Mouse (Mus musculus): ENCODE data around the gene Abca17. TPM values are rescaled to one million over a fixed set of nuclear protein-coding genes. Genes with fewer than 3 reads are reported as not detected.

Abca17 gene
- 0.13 and 0.31 TPM in 2 replicates for polyA plus RNA-seq (2014; fragmentation: Nextera tagmentation; extraction: Ambion mirVana)

DNA sequence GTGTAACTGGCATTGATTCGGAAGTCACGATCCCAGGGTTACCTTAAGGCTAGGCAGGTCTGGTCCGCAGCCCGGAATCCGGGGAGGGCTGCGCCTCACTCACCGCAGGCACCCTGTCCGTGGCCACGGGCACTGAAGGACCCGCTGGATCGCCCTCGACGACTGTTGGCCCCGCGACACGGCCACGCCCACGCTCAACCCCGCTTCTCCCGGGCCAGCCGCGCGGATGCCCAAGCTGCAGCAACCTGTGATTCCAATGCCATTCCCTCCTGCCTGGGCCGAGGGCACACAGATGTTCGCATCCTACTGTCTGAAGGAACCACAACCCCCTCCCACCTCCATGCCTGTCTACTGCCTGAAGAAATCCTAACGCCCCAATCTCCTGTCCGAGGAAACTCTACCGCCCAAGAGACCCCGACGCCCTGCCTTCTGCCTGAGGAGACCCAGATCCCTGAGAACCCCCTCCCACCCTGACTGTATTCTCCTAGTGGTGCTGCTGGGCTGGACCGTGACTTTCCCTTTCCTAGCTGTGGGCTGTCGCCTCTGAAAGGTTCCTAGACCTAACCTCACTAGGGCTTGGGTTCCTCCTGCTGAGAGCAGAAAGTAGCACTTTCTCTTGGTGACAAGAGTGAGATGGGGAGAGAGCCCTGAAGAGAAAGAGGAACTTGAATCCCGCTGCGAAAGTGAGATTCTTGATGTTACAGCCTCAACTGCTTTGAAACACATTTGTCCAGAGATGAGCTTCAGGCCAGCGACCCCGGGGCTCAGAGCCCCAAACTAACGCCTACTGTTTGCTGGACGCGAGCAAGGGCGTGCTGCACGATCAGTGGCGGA lies at the start of gene Abca17:
Gene Abca17, minus strand, starts transcription at position 143 of the 834 bp plus-strand sequence.
- peak within 1 kb of the TSS; percentile 90 for H3K9ac ChIP-seq (ENCODE audit: low read length)
- peak; percentile 29 for ATAC-seq
- H3K9me3 ChIP-seq (replicated peaks; ENCODE audit: control insufficient read depth, low read length): no peaks in the 10 kb centered on the region
- H3K36me3 ChIP-seq (ENCODE audit: control insufficient read depth, insufficient read depth, low read length): no peaks in the 10 kb centered on the region
- peaks cover 8% of the 10 kb centered on the region; the same call in 1 of the 2 replicates for H3K4me1 ChIP-seq (ENCODE audit: control insufficient read depth, insufficient read depth, low read length)
- DNase-seq (ENCODE audit: low spot score): no peak
- 4% methylated on average over 42 of the region's 42 CpGs for WGBS
- H3K27me3 ChIP-seq (replicated peaks; ENCODE audit: control insufficient read depth, insufficient read depth, low read length): peaks cover 2% of the 10 kb centered on the region; the same call in 1 of the 2 replicates
- H3K27ac ChIP-seq (ENCODE audit: low read depth, low read length): peak within 1 kb of the TSS; percentile 60; the same call in 1 of the 2 replicates
- H3K4me3 ChIP-seq (ENCODE audit: low read depth, low read length): peak within 1 kb of the TSS; percentile 83
- peak within 1 kb of the TSS; percentile 87 for H3K4me2 ChIP-seq (ENCODE audit: low read length)

GRCm38 (mm10) chr17:24394456-24394855 lies 43.6 kb upstream of the Abca17 start:
- Histone ChIP-seq H3K36me3 (ENCODE audit: control insufficient read depth, insufficient read depth, low read length) (peaks cover 47% of the 10 kb centered on the region), H3K9me3 (replicated peaks; ENCODE audit: control insufficient read depth, low read length) (no peaks in the 10 kb centered on the region), H3K4me3 (ENCODE audit: low read depth, low read length) (no peak overlapping the region), H3K4me1 (ENCODE audit: control insufficient read depth, insufficient read depth, low read length) (no peaks in the 10 kb centered on the region), H3K27ac (ENCODE audit: low read depth, low read length) (no peak overlapping the region), H3K9ac (ENCODE audit: low read length) (no peak overlapping the region), H3K27me3 (replicated peaks; ENCODE audit: control insufficient read depth, insufficient read depth, low read length) (no peaks in the 10 kb centered on the region), H3K4me2 (ENCODE audit: low read length) (no peak overlapping the region)
- DNase-seq (ENCODE audit: low spot score) (no peak), ATAC-seq (no peak)
- 92% methylated on average over 7 of the region's 7 CpGs for WGBS

- Histone ChIP-seq H3K9me3 (replicated peaks; ENCODE audit: control insufficient read depth, low read length) (no peaks in the 10 kb centered on the region), H3K27ac (ENCODE audit: low read depth, low read length) (no peak overlapping the region), H3K4me1 (ENCODE audit: control insufficient read depth, insufficient read depth, low read length) (no peaks in the 10 kb centered on the region), H3K9ac (ENCODE audit: low read length) (no peak overlapping the region), H3K4me3 (ENCODE audit: low read depth, low read length) (no peak overlapping the region), H3K27me3 (replicated peaks; ENCODE audit: control insufficient read depth, insufficient read depth, low read length) (no peaks in the 10 kb centered on the region), H3K36me3 (ENCODE audit: control insufficient read depth, insufficient read depth, low read length) (peaks cover 49% of the 10 kb centered on the region), H3K4me2 (ENCODE audit: low read length) (no peak overlapping the region)
- 38% methylated on average over 4 of the region's 4 CpGs for WGBS
- ATAC-seq (no peak), DNase-seq (ENCODE audit: low spot score) (no peak)
These were observed 42.7 kb upstream of the Abca17 start for GRCm38 (mm10) chr17:24393527-24393926.

- H3K4me2 ChIP-seq (ENCODE audit: low read length): no peak overlapping the region
- DNase-seq (ENCODE audit: low spot score) (peak; percentile 5), ATAC-seq (no peak)
- H3K36me3 ChIP-seq (ENCODE audit: control insufficient read depth, insufficient read depth, low read length): peaks cover 55% of the 10 kb centered on the region
- no peaks in the 10 kb centered on the region for H3K9me3 ChIP-seq (replicated peaks; ENCODE audit: control insufficient read depth, low read length)
- H3K4me1 ChIP-seq (ENCODE audit: control insufficient read depth, insufficient read depth, low read length): no peaks in the 10 kb centered on the region
- no peak overlapping the region for H3K27ac ChIP-seq (ENCODE audit: low read depth, low read length)
- no peak overlapping the region for H3K9ac ChIP-seq (ENCODE audit: low read length)
- 69% methylated on average over 8 of the region's 8 CpGs for WGBS
- H3K27me3 ChIP-seq (replicated peaks; ENCODE audit: control insufficient read depth, insufficient read depth, low read length): no peaks in the 10 kb centered on the region
- H3K4me3 ChIP-seq (ENCODE audit: low read depth, low read length): no peak overlapping the region
These were observed 40.3 kb upstream of the Abca17 start for GRCm38 (mm10) chr17:24391149-24391548.

GRCm38 (mm10) chr17:24389865-24390264 lies 39.0 kb upstream of the Abca17 start:
- ATAC-seq (no peak), DNase-seq (ENCODE audit: low spot score) (peak; percentile 66)
- Histone ChIP-seq H3K4me1 (ENCODE audit: control insufficient read depth, insufficient read depth, low read length) (no peaks in the 10 kb centered on the region), H3K27me3 (replicated peaks; ENCODE audit: control insufficient read depth, insufficient read depth, low read length) (no peaks in the 10 kb centered on the region), H3K4me2 (ENCODE audit: low read length) (no peak overlapping the region), H3K4me3 (ENCODE audit: low read depth, low read length) (no peak overlapping the region), H3K9ac (ENCODE audit: low read length) (no peak overlapping the region), H3K27ac (ENCODE audit: low read depth, low read length) (no peak overlapping the region), H3K9me3 (replicated peaks; ENCODE audit: control insufficient read depth, low read length) (no peaks in the 10 kb centered on the region), H3K36me3 (ENCODE audit: control insufficient read depth, insufficient read depth, low read length) (peaks cover 67% of the 10 kb centered on the region)
- 5% methylated on average over 2 of the region's 2 CpGs for WGBS

DNA sequence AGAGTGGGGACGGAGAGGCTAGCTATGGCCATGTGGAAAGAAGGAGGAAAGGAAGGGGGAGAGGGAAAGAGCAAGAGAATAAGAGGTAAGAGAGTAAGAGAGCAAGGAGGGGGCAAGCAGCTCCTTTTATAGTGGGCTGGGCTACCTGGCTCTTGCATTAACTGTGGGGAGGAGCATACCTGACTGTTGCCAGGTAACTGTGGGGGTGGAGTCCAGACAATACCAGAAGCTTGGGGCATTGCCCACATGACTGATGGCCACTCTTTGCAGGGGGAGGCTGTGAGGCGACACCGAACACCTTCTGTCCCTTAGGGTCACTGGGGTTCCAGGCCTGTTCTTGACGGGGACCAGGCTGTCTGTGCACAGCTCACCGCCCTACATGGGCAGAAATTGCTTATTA lies 37.8 kb upstream of the Abca17 start:
- ATAC-seq (no peak), DNase-seq (ENCODE audit: low spot score) (no peak)
- peaks cover 76% of the 10 kb centered on the region for H3K36me3 ChIP-seq (ENCODE audit: control insufficient read depth, insufficient read depth, low read length)
- 82% methylated on average over 5 of the region's 5 CpGs for WGBS
- H3K9me3 ChIP-seq (replicated peaks; ENCODE audit: control insufficient read depth, low read length): no peaks in the 10 kb centered on the region
- H3K9ac ChIP-seq (ENCODE audit: low read length): no peak overlapping the region
- no peak overlapping the region for H3K4me2 ChIP-seq (ENCODE audit: low read length)
- no peaks in the 10 kb centered on the region for H3K4me1 ChIP-seq (ENCODE audit: control insufficient read depth, insufficient read depth, low read length)
- H3K27ac ChIP-seq (ENCODE audit: low read depth, low read length): no peak overlapping the region
- no peaks in the 10 kb centered on the region for H3K27me3 ChIP-seq (replicated peaks; ENCODE audit: control insufficient read depth, insufficient read depth, low read length)
- no peak overlapping the region for H3K4me3 ChIP-seq (ENCODE audit: low read depth, low read length)

DNA sequence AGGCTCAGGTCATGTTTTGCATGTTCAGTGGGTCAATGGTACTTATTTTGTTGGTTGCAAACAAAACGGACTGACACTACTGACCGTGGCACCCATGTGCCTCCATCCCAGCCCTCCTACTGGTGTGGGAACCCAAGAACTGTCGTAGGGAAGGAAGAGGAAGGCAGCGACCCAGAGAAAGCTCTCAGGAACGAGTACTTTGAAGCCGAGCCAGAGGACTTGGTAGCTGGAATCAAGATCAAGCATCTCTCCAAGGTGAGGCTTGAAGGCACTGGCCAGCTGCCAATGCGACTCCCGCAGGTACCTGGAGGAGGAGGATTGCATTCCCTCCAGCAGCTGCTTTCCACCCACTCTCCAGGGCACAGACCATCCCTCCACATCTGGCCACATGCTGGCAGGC lies 32.9 kb upstream of the Abca17 start:
- H3K4me2 ChIP-seq (ENCODE audit: low read length): no peak overlapping the region
- WGBS: 92% methylated on average over 8 of the region's 8 CpGs
- H3K27ac ChIP-seq (ENCODE audit: low read depth, low read length): no peak overlapping the region
- H3K9ac ChIP-seq (ENCODE audit: low read length): no peak overlapping the region
- DNase-seq (ENCODE audit: low spot score): no peak
- no peak for ATAC-seq
- H3K27me3 ChIP-seq (replicated peaks; ENCODE audit: control insufficient read depth, insufficient read depth, low read length): no peaks in the 10 kb centered on the region
- H3K4me1 ChIP-seq (ENCODE audit: control insufficient read depth, insufficient read depth, low read length): no peaks in the 10 kb centered on the region
- H3K36me3 ChIP-seq (ENCODE audit: control insufficient read depth, insufficient read depth, low read length): peaks cover 82% of the 10 kb centered on the region
- H3K9me3 ChIP-seq (replicated peaks; ENCODE audit: control insufficient read depth, low read length): no peaks in the 10 kb centered on the region
- no peak overlapping the region for H3K4me3 ChIP-seq (ENCODE audit: low read depth, low read length)

DNA sequence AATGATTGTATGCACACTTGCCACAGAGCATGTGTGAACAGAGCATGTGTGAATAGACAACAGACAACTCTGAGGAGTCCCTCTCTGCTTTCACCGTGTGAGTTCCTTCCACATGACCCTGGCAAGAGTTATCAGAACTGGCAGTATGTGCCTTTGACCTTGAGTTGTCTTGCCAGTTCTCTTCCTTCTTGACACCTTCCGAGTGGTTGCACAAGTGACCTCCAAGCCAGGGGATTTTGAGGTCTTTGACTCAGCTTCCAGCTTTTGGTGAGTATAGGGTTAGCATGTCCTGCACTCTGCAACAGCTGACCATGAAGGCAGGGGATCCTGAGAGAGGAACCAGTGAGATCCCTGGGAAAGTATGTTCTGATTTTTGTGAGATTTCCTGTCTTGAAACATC lies 27.6 kb upstream of the Abca17 start:
- H3K36me3 ChIP-seq (ENCODE audit: control insufficient read depth, insufficient read depth, low read length): peaks cover 74% of the 10 kb centered on the region
- DNase-seq (ENCODE audit: low spot score) (no peak), ATAC-seq (no peak)
- H3K9ac ChIP-seq (ENCODE audit: low read length): no peak overlapping the region
- 96% methylated on average over 2 of the region's 2 CpGs for WGBS
- H3K4me3 ChIP-seq (ENCODE audit: low read depth, low read length): no peak overlapping the region
- H3K9me3 ChIP-seq (replicated peaks; ENCODE audit: control insufficient read depth, low read length): no peaks in the 10 kb centered on the region
- H3K27me3 ChIP-seq (replicated peaks; ENCODE audit: control insufficient read depth, insufficient read depth, low read length): no peaks in the 10 kb centered on the region
- H3K4me1 ChIP-seq (ENCODE audit: control insufficient read depth, insufficient read depth, low read length): no peaks in the 10 kb centered on the region
- H3K4me2 ChIP-seq (ENCODE audit: low read length): no peak overlapping the region
- no peak overlapping the region for H3K27ac ChIP-seq (ENCODE audit: low read depth, low read length)

DNA sequence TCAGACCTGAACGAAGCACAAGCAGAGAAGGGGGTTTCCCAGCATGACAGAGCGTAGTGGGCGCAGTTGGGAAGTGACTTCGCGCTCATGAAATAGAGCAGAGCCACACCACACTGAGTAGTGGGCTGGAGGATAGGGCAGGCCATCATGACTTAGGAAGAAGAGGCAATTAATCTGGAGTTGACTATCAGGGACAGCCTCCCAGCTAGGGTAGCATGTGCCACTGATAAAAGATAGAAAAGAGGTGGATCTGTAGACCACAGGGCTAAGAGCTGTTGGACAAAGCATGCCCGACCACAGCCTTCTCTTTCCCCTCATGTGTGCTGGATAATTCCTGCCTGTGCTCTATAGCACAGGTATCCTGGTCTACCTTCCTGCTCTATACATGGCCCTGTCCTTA lies 25.0 kb upstream of the Abca17 start:
- no peaks in the 10 kb centered on the region for H3K9me3 ChIP-seq (replicated peaks; ENCODE audit: control insufficient read depth, low read length)
- H3K9ac ChIP-seq (ENCODE audit: low read length): no peak overlapping the region
- no peaks in the 10 kb centered on the region for H3K4me1 ChIP-seq (ENCODE audit: control insufficient read depth, insufficient read depth, low read length)
- ATAC-seq (no peak), DNase-seq (ENCODE audit: low spot score) (no peak)
- no peaks in the 10 kb centered on the region for H3K27me3 ChIP-seq (replicated peaks; ENCODE audit: control insufficient read depth, insufficient read depth, low read length)
- H3K36me3 ChIP-seq (ENCODE audit: control insufficient read depth, insufficient read depth, low read length): peaks cover 64% of the 10 kb centered on the region
- WGBS: 93% methylated on average over 6 of the region's 6 CpGs
- H3K4me2 ChIP-seq (ENCODE audit: low read length): no peak overlapping the region
- no peak overlapping the region for H3K4me3 ChIP-seq (ENCODE audit: low read depth, low read length)
- H3K27ac ChIP-seq (ENCODE audit: low read depth, low read length): no peak overlapping the region
